Mouse (Mus musculus) c-Kit-negative CD71-positive TER-119-positive erythroid progenitor cells, embryonic 14.5 days (primary cell): Measurements from ENCODE around the gene Ecm1.

Experiments
- DNase-seq: peaks from one replicate; pipeline ENCODE4 v3.0.0-alpha.2; 2013; ENCODE audit warnings: low read depth, low spot score

Gene Ecm1

GRCm38 (mm10) chr3:95689940-95690339 lies 49.4 kb downstream of the Ecm1 start:
- DNase-seq = no peak

GRCm38 (mm10) chr3:95689171-95689915 lies 50.0 kb downstream of the Ecm1 start:
- no peak for DNase-seq

GRCm38 (mm10) chr3:95687524-95688421 lies 51.6 kb downstream of the Ecm1 start, which contains the start of gene Adamtsl4:
Gene Adamtsl4 (minus strand): TSS chr3:95687917.
- DNase-seq = no peak

- DNase-seq = no peak
These were observed 52.2 kb downstream of the Ecm1 start for GRCm38 (mm10) chr3:95687168-95687523.

GRCm38 (mm10) chr3:95686492-95687167 lies 52.7 kb downstream of the Ecm1 start:
- no peak for DNase-seq

- DNase-seq = no peak
These were observed 53.7 kb downstream of the Ecm1 start for GRCm38 (mm10) chr3:95685701-95686100.

- no peak for DNase-seq
These were observed 54.1 kb downstream of the Ecm1 start for GRCm38 (mm10) chr3:95685301-95685700.

GRCm38 (mm10) chr3:95684846-95685245 lies 54.5 kb downstream of the Ecm1 start:
- no peak for DNase-seq
